Mouse (Mus musculus) bone marrow, adult 2 months (tissue): ENCODE data around the gene Mocs1.

Experiments used
- CTCF ChIP-seq: fragments of 200-500 bp; IDR thresholded peaks from 2 replicates; pipeline ENCODE4 v1.5.1; 2011; ENCODE audit warnings: low read length, control low read depth; ENCODE audit not compliant: control insufficient read depth, insufficient read depth
- POLR2A ChIP-seq: fragments of 200-500 bp; IDR thresholded peaks from 2 replicates; pipeline ENCODE4 v1.6.1; 2011; ENCODE audit warnings: low read depth, mild to moderate bottlenecking, control low read depth, low read length, borderline replicate concordance; ENCODE audit not compliant: control insufficient read depth

DNA sequence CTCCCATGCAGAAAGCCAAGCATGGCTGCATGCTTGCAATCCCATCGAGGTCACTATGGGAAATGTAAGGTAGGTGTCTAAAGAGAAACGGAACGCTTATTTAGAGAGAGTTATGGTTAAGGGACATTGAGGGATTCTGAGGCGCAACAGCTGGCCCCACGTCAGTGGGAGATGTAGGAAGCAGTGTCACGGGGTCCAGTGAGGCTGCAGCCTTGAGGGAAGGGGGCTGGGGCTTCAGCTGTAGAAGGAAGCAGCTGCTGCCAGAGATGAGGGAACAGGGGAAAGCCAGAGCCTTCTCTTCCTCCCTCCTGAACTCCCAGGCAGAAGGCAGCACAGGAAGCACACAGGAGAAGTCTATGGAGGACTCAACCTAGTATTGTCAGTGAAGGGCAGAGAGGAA is 22.8 kb downstream of the Mocs1 start:
- TF ChIP-seq CTCF: no peak
- no peak for TF ChIP-seq POLR2A
